Mouse (Mus musculus) small intestine, adult 2 months (tissue): ENCODE results near the gene Rhoc.

Experiments
- CTCF ChIP-seq: fragments of 200-500 bp; IDR thresholded peaks from 2 replicates; pipeline ENCODE4 v1.5.1; 2012; ENCODE audit warnings: low read depth, mild to moderate bottlenecking, control low read depth, inconsistent platforms, low read length, moderate library complexity, mixed read lengths; ENCODE audit not compliant: insufficient replicate concordance, insufficient read length; ENCODE audit errors: extremely low read depth
- POLR2A ChIP-seq: fragments of 200-500 bp; IDR thresholded peaks from 2 replicates; pipeline ENCODE4 v1.6.1; 2012; ENCODE audit warnings: low read depth, mild to moderate bottlenecking, control low read depth, inconsistent platforms, low read length, moderate library complexity

- TF ChIP-seq POLR2A (no peak), CTCF (peak; percentile 91)
These were observed 29.8 kb upstream of the Rhoc start for GRCm38 (mm10) chr3:104758406-104758805.
